Mouse (Mus musculus) thymus, adult 2 months (tissue): ENCODE data around the gene Nfya.

Experiments used
- CTCF ChIP-seq: fragments of 200-500 bp; IDR thresholded peaks from 2 replicates; pipeline ENCODE4 v1.5.1; 2012; ENCODE audit warnings: mild to moderate bottlenecking, control low read depth, low read length, moderate library complexity, borderline replicate concordance; ENCODE audit not compliant: control insufficient read depth, poor library complexity, insufficient read depth; ENCODE audit errors: extremely low read depth
- POLR2A ChIP-seq: fragments of 200-500 bp; IDR thresholded peaks from 2 replicates; pipeline ENCODE4 v1.6.1; 2012; ENCODE audit warnings: mild to moderate bottlenecking, low read length, control low read depth, moderate library complexity; ENCODE audit not compliant: control insufficient read depth, poor library complexity, insufficient read depth; ENCODE audit errors: extremely low read depth

DNA sequence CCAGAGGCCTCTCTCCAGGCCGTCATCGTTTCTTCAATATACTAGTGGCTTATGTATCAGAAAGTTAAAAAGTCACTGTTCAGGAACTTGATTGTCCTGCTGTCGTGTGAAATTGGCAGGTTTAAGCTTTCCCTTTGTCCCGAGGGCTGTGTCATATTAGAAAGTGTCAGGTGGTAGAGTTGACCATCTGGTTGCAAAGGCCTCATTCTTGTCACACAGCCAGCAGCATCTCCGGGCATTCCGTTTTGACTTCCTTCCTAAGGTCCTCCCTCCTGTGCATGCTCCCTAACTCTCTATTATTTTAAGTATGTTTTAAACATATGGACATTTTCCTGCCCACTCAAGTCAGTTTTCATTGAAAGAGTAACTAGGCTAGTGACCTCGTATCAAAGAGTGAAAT lies 6.3 kb upstream of the Nfya start:
- TF ChIP-seq POLR2A (no peak), CTCF (no peak)
